Mouse (Mus musculus): ENCODE results near the gene Fam131b. TPM values are rescaled to one million over a fixed set of nuclear protein-coding genes. Genes with fewer than 3 reads are reported as not detected.

The Fam131b gene
- 7.2 and 7.9 TPM in 2 replicates for polyA plus RNA-seq (2014; fragmentation: Nextera tagmentation; extraction: Ambion mirVana)

DNA sequence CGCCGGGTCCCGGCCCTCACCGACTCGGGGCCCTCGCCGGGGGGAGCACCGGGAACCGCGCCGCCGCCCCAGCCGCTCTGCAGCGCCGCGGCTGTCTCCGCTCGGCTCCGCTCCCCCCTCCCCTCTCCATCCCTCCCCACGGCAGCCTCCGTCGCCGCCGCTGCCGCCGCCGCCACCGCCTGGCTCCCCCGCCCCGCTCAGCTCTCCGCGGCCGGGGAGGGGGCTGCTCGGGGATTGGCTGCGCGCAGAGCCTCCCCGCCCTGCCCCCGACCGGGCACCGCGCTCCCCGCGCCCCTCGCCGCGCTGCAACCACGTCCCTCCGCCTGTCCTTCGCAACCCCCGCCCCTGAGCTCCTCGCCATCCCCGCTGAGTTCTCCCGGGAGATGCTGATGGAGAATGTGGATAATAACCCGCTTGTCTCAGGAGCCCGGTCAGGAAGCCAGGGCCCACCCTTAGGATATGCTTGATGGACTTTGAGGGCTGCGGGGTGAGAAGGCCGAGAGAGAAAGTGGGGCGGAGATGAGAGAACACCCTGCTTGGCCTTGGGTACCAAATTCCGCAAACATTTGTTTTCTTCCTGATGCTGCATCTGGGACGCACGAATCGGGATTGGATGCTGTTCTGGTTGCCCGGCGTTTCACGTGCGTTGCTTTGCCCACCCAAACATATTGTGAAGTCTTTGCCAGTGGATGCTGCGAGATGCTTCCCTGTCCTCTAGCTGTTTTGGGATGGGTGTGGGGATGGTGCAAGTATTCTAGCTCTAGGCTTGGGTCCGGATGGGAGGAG is at the start of gene Fam131b:
Fam131b (minus strand) TSS at position 162 of the 786 bp plus-strand sequence.
- H3K4me1 ChIP-seq (replicated peaks; ENCODE audit: control insufficient read depth, insufficient read depth, low read length) = peaks cover 16% of the 10 kb centered on the region
- peak within 1 kb of the TSS; percentile 91 for H3K9ac ChIP-seq
- H3K36me3 ChIP-seq (replicated peaks; ENCODE audit: control insufficient read depth, insufficient read depth) = peaks cover 9% of the 10 kb centered on the region; the same call in 1 of the 2 replicates
- H3K27me3 ChIP-seq (ENCODE audit: control insufficient read depth, insufficient read depth, low read length) = no peaks in the 10 kb centered on the region
- ATAC-seq (ENCODE audit: low FRiP score) (peak; percentile 91), DNase-seq (ENCODE audit: low spot score) (peak; percentile 67)
- peak within 1 kb of the TSS; percentile 89 for H3K4me2 ChIP-seq (replicated peaks)
- peak within 1 kb of the TSS; percentile 90 for H3K27ac ChIP-seq
- peak within 1 kb of the TSS; percentile 76 for H3K4me3 ChIP-seq (replicated peaks; ENCODE audit: low read length)
- no peaks in the 10 kb centered on the region for H3K9me3 ChIP-seq (ENCODE audit: control insufficient read depth, low read length)
- WGBS = under 1% methylated on average over 51 of the region's 68 CpGs

DNA sequence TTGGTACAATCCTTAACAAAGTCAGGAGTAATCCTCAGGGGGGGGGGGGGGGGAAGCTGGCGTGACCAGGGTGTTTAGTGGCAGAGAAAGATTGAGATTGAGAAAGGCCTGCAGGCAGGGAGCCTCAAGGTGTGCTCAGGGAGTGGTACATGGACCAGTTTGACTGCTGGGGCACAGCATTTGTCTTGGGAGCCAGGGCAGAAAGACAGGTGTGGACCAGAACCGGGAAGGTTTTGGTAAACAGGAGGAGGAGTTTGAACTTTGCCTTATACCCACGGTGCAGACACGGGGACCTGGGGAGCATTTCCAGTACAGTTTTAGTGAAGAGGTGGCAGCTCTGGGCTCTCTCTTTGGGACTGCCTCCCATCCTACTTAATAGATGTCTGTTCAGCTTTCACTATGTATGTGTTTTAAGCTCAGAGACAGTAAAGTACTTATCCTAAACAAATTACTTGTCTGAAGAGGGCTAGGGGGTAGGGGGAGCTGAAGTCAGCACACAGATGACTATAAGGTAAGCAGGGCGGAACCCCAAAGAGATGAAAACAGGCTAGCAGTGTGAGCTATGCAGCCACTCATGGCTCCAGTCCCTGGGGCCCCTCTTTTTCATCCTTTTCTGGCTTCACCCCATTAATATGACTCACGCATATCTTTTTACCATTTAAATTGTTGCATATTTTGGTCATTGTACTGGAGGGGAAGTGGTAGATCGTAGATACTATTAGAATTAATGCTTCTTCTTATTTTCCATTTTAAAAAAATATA is 49.4 kb upstream of the Fam131b start:
- H3K4me1 ChIP-seq (replicated peaks; ENCODE audit: control insufficient read depth, insufficient read depth, low read length) = peaks cover 8% of the 10 kb centered on the region
- DNase-seq (ENCODE audit: low spot score) (no peak), ATAC-seq (ENCODE audit: low FRiP score) (no peak)
- H3K27me3 ChIP-seq (ENCODE audit: control insufficient read depth, insufficient read depth, low read length) = peaks cover 5% of the 10 kb centered on the region; the same call in 1 of the 2 replicates
- H3K4me3 ChIP-seq (replicated peaks; ENCODE audit: low read length) = peak overlapping the region; percentile 42
- WGBS = 39% methylated on average over 7 of the region's 7 CpGs
- no peaks in the 10 kb centered on the region for H3K9me3 ChIP-seq (ENCODE audit: control insufficient read depth, low read length)
- no peak overlapping the region for H3K27ac ChIP-seq
- no peaks in the 10 kb centered on the region for H3K36me3 ChIP-seq (replicated peaks; ENCODE audit: control insufficient read depth, insufficient read depth)
- H3K4me2 ChIP-seq (replicated peaks) = peak overlapping the region; percentile 93
- H3K9ac ChIP-seq = peak overlapping the region; percentile 44; the same call in 1 of the 2 replicates

DNA sequence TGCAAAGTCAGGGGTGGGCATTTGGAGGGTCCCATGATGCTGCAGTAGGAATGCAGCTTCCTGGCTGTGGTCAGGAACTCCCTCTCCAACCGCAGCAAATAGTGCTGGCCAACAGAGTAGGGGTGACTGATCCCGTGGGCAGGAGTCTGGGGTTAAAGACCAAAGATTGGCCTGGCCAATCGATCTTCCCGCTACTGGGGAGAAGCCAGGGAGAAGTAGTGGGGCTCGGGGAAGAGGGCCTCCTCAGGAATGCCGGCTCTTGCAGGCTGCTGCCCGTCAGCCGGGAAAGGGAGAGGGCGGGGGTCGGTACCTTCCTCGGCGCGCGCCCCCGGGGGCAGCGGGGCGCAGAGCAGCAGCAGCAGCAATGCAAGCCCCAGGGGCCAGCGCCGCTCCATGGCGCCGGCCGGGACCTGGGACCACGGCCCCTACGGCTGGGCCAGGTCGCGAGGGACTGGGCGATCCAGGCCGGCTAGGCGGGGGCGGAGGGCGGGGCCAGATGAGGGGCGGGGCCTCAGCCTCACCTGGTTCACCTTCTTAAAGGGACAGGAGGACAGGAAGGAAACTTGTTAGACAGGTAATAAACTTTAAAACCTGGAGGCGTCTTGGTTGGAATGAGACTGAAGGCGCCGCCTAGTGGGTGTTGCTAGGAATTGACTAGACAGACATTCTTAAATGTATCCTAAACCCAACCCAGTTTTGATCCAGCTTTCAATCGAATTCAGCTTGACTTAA is 48.5 kb upstream of the Fam131b start, which contains the start of gene Epha1:
Epha1 (minus strand) TSS at position 453 of the 732 bp plus-strand sequence.
- Histone ChIP-seq H3K27me3 (ENCODE audit: control insufficient read depth, insufficient read depth, low read length) (peaks cover 5% of the 10 kb centered on the region; the same call in 1 of the 2 replicates), H3K4me3 (replicated peaks; ENCODE audit: low read length) (peak within 1 kb of the TSS; percentile 42), H3K36me3 (replicated peaks; ENCODE audit: control insufficient read depth, insufficient read depth) (no peaks in the 10 kb centered on the region), H3K4me1 (replicated peaks; ENCODE audit: control insufficient read depth, insufficient read depth, low read length) (peaks cover 8% of the 10 kb centered on the region), H3K4me2 (replicated peaks) (peak within 1 kb of the TSS; percentile 93), H3K9ac (peak within 1 kb of the TSS; percentile 44; the same call in 1 of the 2 replicates), H3K27ac (no peak within 1 kb of the TSS), H3K9me3 (ENCODE audit: control insufficient read depth, low read length) (no peaks in the 10 kb centered on the region)
- peak; percentile 70 for DNase-seq (ENCODE audit: low spot score)
- WGBS = under 1% methylated on average over 34 of the region's 36 CpGs
- peak; percentile 67; the same call in 1 of the 2 replicates for ATAC-seq (ENCODE audit: low FRiP score)

DNA sequence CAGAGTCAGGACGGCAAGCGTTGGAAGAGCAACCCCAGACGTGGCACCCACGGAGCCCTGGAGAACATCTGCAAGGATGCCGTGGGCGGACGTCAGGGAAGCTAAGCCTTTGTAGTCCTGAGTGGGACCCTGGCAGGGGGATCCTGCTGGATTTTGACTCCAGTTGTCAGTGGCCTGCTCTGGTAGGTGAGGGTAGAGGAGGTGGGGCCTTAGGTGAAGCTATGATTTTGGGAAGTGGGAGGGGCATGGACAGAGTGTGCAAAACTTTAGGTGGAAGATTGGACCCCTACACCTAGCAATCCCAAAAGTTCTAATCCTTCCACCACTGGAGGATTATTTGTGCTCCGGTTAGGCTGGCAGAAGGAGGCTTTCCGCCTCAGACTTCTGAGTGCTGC is 48.0 kb upstream of the Fam131b start:
- ATAC-seq (ENCODE audit: low FRiP score) = no peak
- Histone ChIP-seq H3K27me3 (ENCODE audit: control insufficient read depth, insufficient read depth, low read length) (peaks cover 5% of the 10 kb centered on the region; the same call in 1 of the 2 replicates), H3K4me2 (replicated peaks) (peak overlapping the region; percentile 93), H3K9ac (no peak overlapping the region), H3K4me1 (replicated peaks; ENCODE audit: control insufficient read depth, insufficient read depth, low read length) (peaks cover 8% of the 10 kb centered on the region), H3K9me3 (ENCODE audit: control insufficient read depth, low read length) (no peaks in the 10 kb centered on the region), H3K36me3 (replicated peaks; ENCODE audit: control insufficient read depth, insufficient read depth) (no peaks in the 10 kb centered on the region), H3K27ac (no peak overlapping the region), H3K4me3 (replicated peaks; ENCODE audit: low read length) (0 out of 2 replicates have a peak overlapping the region, but pooled peaks have one; percentile 42)
- WGBS = 23% methylated on average over 9 of the region's 9 CpGs
- no peak for DNase-seq (ENCODE audit: low spot score)

DNA sequence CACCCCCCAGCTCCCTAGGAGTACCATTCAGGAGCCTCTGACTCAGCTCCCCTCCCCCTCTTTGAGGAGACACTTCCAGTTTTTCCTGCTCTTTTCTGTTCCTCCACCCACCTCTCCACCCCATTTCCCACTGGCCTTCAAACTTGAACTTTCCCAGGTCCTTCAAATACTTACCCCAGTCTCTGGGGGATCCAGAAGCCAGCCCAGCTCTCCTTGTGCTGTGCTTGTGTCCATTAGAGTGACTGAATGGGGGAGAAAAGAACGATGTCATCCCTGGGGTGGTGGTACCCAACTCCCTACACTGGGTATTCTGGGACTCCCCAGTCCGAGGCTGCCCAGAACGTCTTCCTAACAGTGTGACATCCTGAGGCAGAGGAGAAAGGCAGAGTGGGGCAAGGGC is 47.6 kb upstream of the Fam131b start:
- Histone ChIP-seq H3K4me2 (replicated peaks) (no peak overlapping the region), H3K9me3 (ENCODE audit: control insufficient read depth, low read length) (no peaks in the 10 kb centered on the region), H3K27ac (no peak overlapping the region), H3K4me3 (replicated peaks; ENCODE audit: low read length) (no peak overlapping the region), H3K27me3 (ENCODE audit: control insufficient read depth, insufficient read depth, low read length) (peaks cover 5% of the 10 kb centered on the region; the same call in 1 of the 2 replicates), H3K4me1 (replicated peaks; ENCODE audit: control insufficient read depth, insufficient read depth, low read length) (peaks cover 8% of the 10 kb centered on the region), H3K9ac (no peak overlapping the region), H3K36me3 (replicated peaks; ENCODE audit: control insufficient read depth, insufficient read depth) (no peaks in the 10 kb centered on the region)
- DNase-seq (ENCODE audit: low spot score) = no peak
- 13% methylated on average over 3 of the region's 3 CpGs for WGBS
- no peak for ATAC-seq (ENCODE audit: low FRiP score)

DNA sequence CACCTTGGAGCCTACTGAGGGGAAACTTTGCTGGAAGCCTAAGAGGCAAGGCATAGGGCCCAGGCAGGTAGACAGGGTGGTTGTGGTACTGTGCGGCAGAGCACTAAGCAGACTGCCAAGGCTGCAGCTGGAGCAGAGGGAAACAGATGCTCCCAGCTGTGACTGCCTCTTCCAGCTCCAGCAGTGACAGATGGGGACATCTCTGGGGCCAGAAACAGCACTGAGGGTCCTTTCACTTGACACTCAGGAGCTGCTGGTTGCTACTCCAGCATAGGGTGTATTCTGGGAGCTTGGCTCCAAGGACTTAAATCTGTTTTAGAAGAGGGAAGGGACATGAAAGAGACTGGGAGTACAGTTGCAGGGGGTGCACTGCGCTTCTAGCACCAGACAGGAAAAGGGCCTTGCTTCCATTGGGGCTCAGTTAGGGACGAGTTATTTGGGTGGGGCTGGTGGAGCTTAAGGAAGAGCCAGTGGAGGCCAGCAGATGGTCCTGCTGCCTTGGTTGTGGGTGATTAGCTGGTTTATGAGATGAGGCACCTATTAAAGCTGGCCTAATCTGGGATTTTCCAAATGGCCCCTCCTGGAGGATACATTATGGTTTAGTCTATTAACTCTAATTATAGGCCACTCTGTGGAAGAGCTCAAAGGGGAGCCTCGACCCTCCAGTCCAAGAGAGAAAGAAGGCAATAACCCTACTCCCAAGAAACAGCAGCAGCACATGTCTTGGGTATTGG is 46.4 kb upstream of the Fam131b start:
- ATAC-seq (ENCODE audit: low FRiP score) = no peak
- Histone ChIP-seq H3K9me3 (ENCODE audit: control insufficient read depth, low read length) (no peaks in the 10 kb centered on the region), H3K27me3 (ENCODE audit: control insufficient read depth, insufficient read depth, low read length) (peaks cover 5% of the 10 kb centered on the region; the same call in 1 of the 2 replicates), H3K9ac (no peak overlapping the region), H3K4me2 (replicated peaks) (no peak overlapping the region), H3K36me3 (replicated peaks; ENCODE audit: control insufficient read depth, insufficient read depth) (no peaks in the 10 kb centered on the region), H3K27ac (no peak overlapping the region), H3K4me3 (replicated peaks; ENCODE audit: low read length) (no peak overlapping the region), H3K4me1 (replicated peaks; ENCODE audit: control insufficient read depth, insufficient read depth, low read length) (peaks cover 8% of the 10 kb centered on the region)
- DNase-seq (ENCODE audit: low spot score) = no peak
- WGBS = 47% methylated on average over 4 of the region's 4 CpGs

DNA sequence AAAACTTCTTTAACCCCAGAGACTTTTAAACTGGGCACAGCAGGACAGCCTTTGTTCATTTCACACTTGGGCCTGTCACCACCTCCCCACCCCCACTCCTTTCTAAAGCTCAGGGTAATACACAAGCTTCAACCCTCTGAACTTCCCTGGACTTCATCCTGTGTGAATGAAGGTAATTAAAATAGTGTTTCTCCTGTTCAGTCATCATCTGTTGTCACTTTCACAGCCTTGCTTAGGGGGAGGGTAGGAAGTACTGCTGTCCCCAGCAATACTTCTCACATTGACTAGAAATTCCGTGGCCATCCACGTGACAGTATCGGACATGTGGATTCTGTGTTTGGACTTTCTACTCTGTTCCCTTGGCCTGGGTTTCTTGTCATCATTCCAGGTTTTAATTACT is 45.4 kb upstream of the Fam131b start:
- Histone ChIP-seq H3K4me1 (replicated peaks; ENCODE audit: control insufficient read depth, insufficient read depth, low read length) (peaks cover 8% of the 10 kb centered on the region), H3K9me3 (ENCODE audit: control insufficient read depth, low read length) (no peaks in the 10 kb centered on the region), H3K27me3 (ENCODE audit: control insufficient read depth, insufficient read depth, low read length) (peaks cover 5% of the 10 kb centered on the region; the same call in 1 of the 2 replicates), H3K36me3 (replicated peaks; ENCODE audit: control insufficient read depth, insufficient read depth) (no peaks in the 10 kb centered on the region), H3K4me3 (replicated peaks; ENCODE audit: low read length) (no peak overlapping the region), H3K9ac (no peak overlapping the region), H3K4me2 (replicated peaks) (no peak overlapping the region), H3K27ac (no peak overlapping the region)
- no peak for ATAC-seq (ENCODE audit: low FRiP score)
- WGBS = 3% methylated on average over 3 of the region's 3 CpGs
- DNase-seq (ENCODE audit: low spot score) = no peak

DNA sequence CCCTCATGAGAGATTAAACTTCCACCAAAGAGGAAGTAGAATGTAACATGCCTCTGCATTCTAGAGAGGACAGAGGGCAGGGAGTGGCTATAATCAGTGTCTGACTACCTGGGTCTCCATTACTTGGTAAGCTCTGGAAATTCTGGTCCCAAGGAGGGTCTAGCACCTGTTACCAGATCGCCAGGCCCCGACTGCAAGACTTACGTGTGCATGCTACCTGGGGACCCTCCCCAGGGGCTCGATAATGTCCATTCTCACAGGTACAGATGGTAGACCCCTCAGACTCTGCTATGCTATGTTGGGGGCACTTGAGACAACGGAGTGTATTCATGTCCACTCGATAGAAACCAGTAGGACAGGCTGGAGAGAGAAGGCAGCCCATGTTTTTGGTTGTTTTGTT is 40.8 kb upstream of the Fam131b start:
- Histone ChIP-seq H3K27ac (no peak overlapping the region), H3K4me2 (replicated peaks) (no peak overlapping the region), H3K4me3 (replicated peaks; ENCODE audit: low read length) (no peak overlapping the region), H3K9me3 (ENCODE audit: control insufficient read depth, low read length) (no peaks in the 10 kb centered on the region), H3K27me3 (ENCODE audit: control insufficient read depth, insufficient read depth, low read length) (no peaks in the 10 kb centered on the region), H3K9ac (no peak overlapping the region), H3K4me1 (replicated peaks; ENCODE audit: control insufficient read depth, insufficient read depth, low read length) (no peaks in the 10 kb centered on the region), H3K36me3 (replicated peaks; ENCODE audit: control insufficient read depth, insufficient read depth) (peaks cover 3% of the 10 kb centered on the region; the same call in 1 of the 2 replicates)
- WGBS = 94% methylated on average over 6 of the region's 6 CpGs
- ATAC-seq (ENCODE audit: low FRiP score) = no peak
- DNase-seq (ENCODE audit: low spot score) = no peak

Data from hindbrain, embryonic 14.5 days (tissue).